Mouse (Mus musculus) heart, embryonic 12.5 days (tissue): ENCODE measurements around the gene Cemip. TPM values are rescaled to one million over a fixed set of nuclear protein-coding genes. Genes with fewer than 3 reads are reported as not detected.
A peak's percentile ranks its signal among the peaks of the same experiment; 100 is the strongest.

ENCODE experiments used
- ATAC-seq: fragments of 200-750 bp; cut with Nextera tagmentation; 2 replicates; pipeline ENCODE4 v1.8.0; 2017; ENCODE audit warnings: moderate TSS enrichment, moderate library complexity; ENCODE audit not compliant: insufficient number of reproducible peaks, low FRiP score
- H3K27ac ChIP-seq: fragments of 300-500 bp; sonication (generic); 2 replicates; pipeline ENCODE4 v1.5.1; 2016; ENCODE audit warnings: mild to moderate bottlenecking, moderate library complexity; ENCODE audit not compliant: poor library complexity, severe bottlenecking
- H3K27me3 ChIP-seq: fragments of 300-500 bp; sonication (generic); replicated peaks from 2 replicates; pipeline ENCODE4 v1.6.1; 2016; ENCODE audit warnings: mild to moderate bottlenecking, moderate library complexity
- H3K36me3 ChIP-seq: fragments of 300-500 bp; sonication (generic); 2 replicates; pipeline ENCODE4 v1.6.1; 2016; ENCODE audit warnings: mild to moderate bottlenecking, moderate library complexity
- H3K4me1 ChIP-seq: fragments of 300-500 bp; sonication (generic); replicated peaks from 2 replicates; pipeline ENCODE4 v1.6.1; 2016; ENCODE audit warnings: mild to moderate bottlenecking
- H3K4me2 ChIP-seq: fragments of 300-500 bp; sonication (generic); 2 replicates; pipeline ENCODE4 v1.6.1; 2016; ENCODE audit warnings: mild to moderate bottlenecking, moderate library complexity
- H3K4me3 ChIP-seq: fragments of 300-500 bp; sonication (generic); 2 replicates; pipeline ENCODE4 v1.5.1; 2016; ENCODE audit warnings: mild to moderate bottlenecking
- H3K9ac ChIP-seq: fragments of 300-500 bp; sonication (generic); 2 replicates; pipeline ENCODE4 v1.6.1; 2016; ENCODE audit warnings: mild to moderate bottlenecking, moderate library complexity
- H3K9me3 ChIP-seq: fragments of 300-500 bp; sonication (generic); replicated peaks from 2 replicates; pipeline ENCODE4 v1.6.1; 2016; ENCODE audit warnings: mild to moderate bottlenecking, moderate library complexity
- WGBS: fragments of 180-500 bp; shearing (Covaris S2); methylation state at CpG from one replicate; pipeline ENCODE4 v1.1.7; 2016; 5-methylcytosine and 5-hydroxymethylcytosine counted together
- polyA plus RNA-seq: library from polyadenylated mRNA; unstranded; fragments of >200 nt; fragmentation: Nextera tagmentation; extraction: Ambion mirVana; gene quantifications from 2 replicates; pipeline ENCODE4 v1.2.1, GENCODE M21; 2016

The Cemip gene
- polyA plus RNA-seq, 1 experiment from 2014 or later = 1.0 TPM

DNA sequence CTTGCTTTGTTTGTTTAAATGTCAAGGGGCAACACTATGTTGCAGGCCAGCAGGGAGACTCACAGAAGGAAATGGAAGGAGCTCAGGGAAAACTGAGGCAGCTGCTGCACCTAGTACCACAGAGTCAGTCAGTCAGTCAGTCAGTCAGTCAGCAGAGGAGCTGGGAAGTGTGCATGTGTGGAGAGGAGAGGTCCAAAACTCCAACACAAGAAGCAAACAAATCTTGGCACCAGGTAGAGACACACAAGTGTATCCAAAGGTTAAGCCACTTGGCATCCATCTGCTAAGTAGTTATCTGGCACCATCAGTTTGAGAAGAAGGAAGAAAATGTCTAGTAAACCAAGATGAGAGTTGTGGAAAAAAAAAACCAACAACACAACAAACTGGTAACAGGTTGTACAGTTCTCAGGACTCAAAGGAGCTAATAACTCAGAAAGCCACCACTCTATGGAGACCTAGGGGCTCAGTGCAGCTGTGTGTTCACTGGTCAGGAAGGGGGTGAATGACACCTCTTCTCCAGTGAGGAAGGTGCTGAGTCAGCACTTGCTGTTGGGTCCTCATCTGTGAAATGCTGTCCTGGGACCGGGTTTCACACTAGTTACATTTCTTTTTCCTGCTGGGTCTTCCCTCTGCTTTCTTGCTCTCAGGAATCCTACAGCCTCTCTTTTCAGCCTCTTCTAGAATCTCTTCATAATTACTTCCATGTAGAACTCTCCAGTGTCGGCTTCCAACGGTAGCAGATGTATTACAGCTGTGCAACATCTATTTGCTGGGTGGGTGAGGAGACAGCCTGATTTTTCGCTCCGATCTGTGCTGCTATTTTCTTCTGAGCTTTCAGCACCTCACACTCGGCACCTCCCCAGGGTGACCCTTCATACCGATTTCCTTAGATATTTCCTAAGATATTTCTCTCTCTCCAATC is 30.6 kb upstream of the Cemip start:
- Histone ChIP-seq H3K36me3 (peaks cover 14% of the 10 kb centered on the region), H3K4me1 (peaks cover 78% of the 10 kb centered on the region), H3K27ac (no peak overlapping the region), H3K27me3 (no peaks in the 10 kb centered on the region), H3K4me3 (no peak overlapping the region), H3K4me2 (no peak overlapping the region), H3K9me3 (no peaks in the 10 kb centered on the region), H3K9ac (no peak overlapping the region)
- 65% methylated on average over 7 of the region's 7 CpGs for WGBS
- no peak for ATAC-seq

DNA sequence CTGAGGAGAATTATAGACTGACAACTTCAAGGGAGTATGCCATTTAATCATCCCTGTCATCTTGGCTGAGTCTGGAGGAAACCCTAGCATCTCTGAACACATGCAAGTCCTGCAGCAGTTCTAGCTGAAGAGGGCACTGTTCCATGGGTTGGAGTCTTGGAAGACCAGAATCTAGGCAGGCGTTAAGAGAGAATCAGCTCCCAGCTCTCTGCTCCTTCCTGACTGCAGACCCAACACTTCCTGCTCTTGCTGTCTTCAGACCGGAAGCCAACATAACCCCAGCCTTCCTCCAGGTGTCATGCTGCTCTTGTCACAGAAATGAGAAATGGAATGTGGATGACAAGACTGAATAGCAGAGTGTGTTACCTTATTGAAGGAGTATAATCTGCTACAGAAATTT is 29.1 kb upstream of the Cemip start:
- no peak overlapping the region for H3K27ac ChIP-seq
- WGBS = 40% methylated on average over 2 of the region's 2 CpGs
- H3K4me3 ChIP-seq = no peak overlapping the region
- no peaks in the 10 kb centered on the region for H3K27me3 ChIP-seq
- H3K36me3 ChIP-seq = peaks cover 17% of the 10 kb centered on the region
- no peak overlapping the region for H3K9ac ChIP-seq
- H3K4me1 ChIP-seq = peaks cover 67% of the 10 kb centered on the region
- H3K9me3 ChIP-seq = no peaks in the 10 kb centered on the region
- no peak overlapping the region for H3K4me2 ChIP-seq
- no peak for ATAC-seq

GRCm38 (mm10) chr7:84114775-84115174 is 28.5 kb upstream of the Cemip start:
- Histone ChIP-seq H3K9ac (no peak overlapping the region), H3K27me3 (no peaks in the 10 kb centered on the region), H3K4me2 (no peak overlapping the region), H3K9me3 (no peaks in the 10 kb centered on the region), H3K4me3 (no peak overlapping the region), H3K27ac (no peak overlapping the region), H3K36me3 (peaks cover 22% of the 10 kb centered on the region), H3K4me1 (peaks cover 61% of the 10 kb centered on the region)
- WGBS = 77% methylated on average over 3 of the region's 3 CpGs
- ATAC-seq = no peak

DNA sequence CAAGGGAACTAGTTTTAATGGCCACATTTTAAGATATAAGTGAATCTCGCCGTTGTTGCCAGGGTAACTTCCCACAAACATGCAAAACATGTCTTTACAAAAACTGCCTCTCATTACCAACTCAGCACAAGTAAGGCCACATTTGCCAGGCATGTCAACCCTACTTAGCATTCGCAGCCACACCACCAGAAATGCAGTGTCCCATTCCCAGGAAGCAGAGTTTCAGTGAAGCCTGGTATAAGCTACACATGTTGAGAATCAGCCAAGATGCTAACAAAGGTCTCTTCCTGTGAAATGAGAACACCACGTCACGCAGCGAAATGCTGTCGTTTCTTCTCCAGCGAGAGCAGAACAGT is 26.7 kb upstream of the Cemip start:
- Histone ChIP-seq H3K4me2 (no peak overlapping the region), H3K27me3 (no peaks in the 10 kb centered on the region), H3K9ac (no peak overlapping the region), H3K4me3 (no peak overlapping the region), H3K36me3 (peaks cover 33% of the 10 kb centered on the region), H3K27ac (no peak overlapping the region), H3K9me3 (no peaks in the 10 kb centered on the region), H3K4me1 (peaks cover 43% of the 10 kb centered on the region)
- 93% methylated on average over 8 of the region's 8 CpGs for WGBS
- no peak for ATAC-seq

DNA sequence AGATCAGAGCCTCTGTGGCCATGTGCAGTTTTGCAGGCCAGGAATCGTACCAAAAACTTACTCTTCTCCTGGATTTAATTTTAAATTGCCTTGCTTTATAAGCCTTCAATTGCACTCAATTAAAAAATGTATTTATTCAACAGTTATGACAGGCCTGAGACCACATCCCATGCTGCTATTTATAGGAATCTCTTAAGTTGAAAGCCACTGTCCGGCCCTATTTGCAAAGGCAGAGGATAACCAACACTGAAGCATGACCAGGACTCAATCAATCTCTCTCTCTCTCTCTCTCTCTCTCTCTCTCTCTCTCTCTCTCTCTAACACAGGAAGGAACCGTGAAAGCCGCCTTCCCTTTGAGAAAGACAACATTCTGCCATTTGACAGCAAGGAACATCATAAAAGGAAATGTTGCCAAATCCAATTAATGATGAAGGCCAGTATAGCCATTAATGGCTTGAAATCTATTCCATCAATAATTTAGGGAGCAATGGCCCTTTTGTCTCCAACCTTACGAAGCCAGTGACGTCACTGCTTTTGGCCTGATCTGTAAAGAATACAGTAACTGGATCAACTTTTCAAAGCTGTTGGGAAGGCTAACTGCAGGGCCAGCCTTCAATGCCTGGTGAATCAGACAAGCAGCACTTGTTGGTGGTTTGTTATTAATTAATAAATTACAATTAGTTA is 26.2 kb upstream of the Cemip start:
- ATAC-seq = no peak
- no peak overlapping the region for H3K4me3 ChIP-seq
- H3K4me2 ChIP-seq = no peak overlapping the region
- H3K36me3 ChIP-seq = peaks cover 36% of the 10 kb centered on the region
- no peak overlapping the region for H3K27ac ChIP-seq
- H3K27me3 ChIP-seq = no peaks in the 10 kb centered on the region
- H3K9ac ChIP-seq = no peak overlapping the region
- H3K4me1 ChIP-seq = peaks cover 38% of the 10 kb centered on the region
- no peaks in the 10 kb centered on the region for H3K9me3 ChIP-seq
- 70% methylated on average over 6 of the region's 6 CpGs for WGBS

GRCm38 (mm10) chr7:84111716-84112350 is 25.5 kb upstream of the Cemip start:
- H3K9me3 ChIP-seq = no peaks in the 10 kb centered on the region
- H3K36me3 ChIP-seq = peaks cover 41% of the 10 kb centered on the region
- no peak overlapping the region for H3K4me2 ChIP-seq
- H3K4me1 ChIP-seq = peaks cover 31% of the 10 kb centered on the region
- 57% methylated on average over 10 of the region's 10 CpGs for WGBS
- H3K27me3 ChIP-seq = no peaks in the 10 kb centered on the region
- no peak overlapping the region for H3K4me3 ChIP-seq
- H3K27ac ChIP-seq = no peak overlapping the region
- no peak for ATAC-seq
- H3K9ac ChIP-seq = no peak overlapping the region

DNA sequence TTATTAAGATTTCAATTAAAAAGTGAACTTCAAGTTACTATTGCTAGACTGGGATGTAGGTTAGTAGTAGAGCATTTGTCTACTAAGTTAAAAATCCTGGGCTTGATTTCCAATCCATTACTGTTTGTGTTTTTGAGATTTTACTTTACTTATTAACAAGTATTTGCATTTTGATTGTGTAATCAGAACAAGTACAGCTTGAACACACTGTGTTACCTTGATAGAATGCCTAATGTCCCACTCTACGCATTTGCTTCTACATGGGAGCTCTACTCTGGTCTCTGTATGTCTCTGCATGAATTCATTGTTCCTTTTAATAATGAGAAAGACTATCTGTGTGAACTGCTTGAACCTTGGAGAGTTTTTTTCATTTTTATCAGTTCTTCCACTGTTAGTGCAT is 20.6 kb upstream of the Cemip start:
- Histone ChIP-seq H3K9ac (no peak overlapping the region), H3K4me2 (no peak overlapping the region), H3K36me3 (peaks cover 42% of the 10 kb centered on the region), H3K27me3 (no peaks in the 10 kb centered on the region), H3K4me3 (no peak overlapping the region), H3K4me1 (peaks cover 5% of the 10 kb centered on the region), H3K27ac (no peak overlapping the region), H3K9me3 (no peaks in the 10 kb centered on the region)
- 92% methylated on average over 1 of the region's 1 CpGs for WGBS
- ATAC-seq = no peak

- ATAC-seq = no peak
- Histone ChIP-seq H3K4me2 (no peak overlapping the region), H3K36me3 (peaks cover 20% of the 10 kb centered on the region), H3K4me1 (no peaks in the 10 kb centered on the region), H3K9ac (no peak overlapping the region), H3K27me3 (no peaks in the 10 kb centered on the region), H3K27ac (no peak overlapping the region), H3K4me3 (no peak overlapping the region), H3K9me3 (no peaks in the 10 kb centered on the region)
- 88% methylated on average over 1 of the region's 1 CpGs for WGBS
Measured at GRCm38 (mm10) chr7:84102589-84102988, 16.3 kb upstream of the Cemip start.

DNA sequence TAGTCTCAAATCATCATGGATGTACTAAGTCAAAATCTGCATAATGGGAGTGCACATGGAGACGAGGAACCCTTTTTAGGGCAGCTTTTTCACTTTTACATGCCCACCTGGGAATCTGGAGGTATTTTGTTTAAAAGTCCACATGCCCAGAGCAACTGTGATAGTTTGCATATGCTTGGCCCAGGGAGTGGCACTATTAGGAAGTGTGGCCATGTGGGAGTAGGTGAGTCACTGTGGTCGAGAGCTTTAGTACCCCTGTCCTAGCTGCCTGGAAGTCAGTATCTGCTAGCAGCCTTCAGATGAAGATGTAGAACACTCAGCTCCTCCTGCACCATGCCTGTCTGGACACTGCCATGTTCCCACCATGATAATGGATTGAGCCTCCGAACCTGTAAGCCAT is 14.4 kb upstream of the Cemip start:
- Histone ChIP-seq H3K27me3 (no peaks in the 10 kb centered on the region), H3K4me3 (no peak overlapping the region), H3K27ac (no peak overlapping the region), H3K9me3 (no peaks in the 10 kb centered on the region), H3K4me2 (no peak overlapping the region), H3K9ac (no peak overlapping the region), H3K4me1 (peaks cover 4% of the 10 kb centered on the region; the same call in 1 of the 2 replicates), H3K36me3 (peaks cover 12% of the 10 kb centered on the region)
- WGBS = 69% methylated on average over 3 of the region's 3 CpGs
- no peak for ATAC-seq

GRCm38 (mm10) chr7:84098098-84098497 is 11.8 kb upstream of the Cemip start:
- WGBS = 88% methylated on average over 1 of the region's 1 CpGs

DNA sequence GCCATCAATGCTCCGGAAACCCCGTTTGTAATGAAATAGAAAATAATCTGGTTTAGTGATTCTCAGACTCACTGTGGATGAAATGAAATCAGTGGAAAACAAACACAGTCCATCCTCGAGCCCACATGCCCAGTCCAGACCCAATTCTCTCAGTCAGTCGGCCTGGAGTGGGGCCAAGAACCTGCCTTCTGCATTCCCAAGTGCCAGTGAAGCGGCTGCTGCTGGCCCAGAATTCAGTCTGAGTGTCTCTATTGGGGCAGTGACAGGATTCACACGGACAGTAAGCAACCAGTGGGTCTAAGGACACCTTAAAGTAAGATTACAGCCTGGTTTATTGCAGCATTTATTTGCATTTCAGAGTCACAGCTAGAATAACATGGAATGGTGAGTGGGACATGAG is 10.2 kb upstream of the Cemip start:
- Histone ChIP-seq H3K9me3 (no peaks in the 10 kb centered on the region), H3K27me3 (no peaks in the 10 kb centered on the region), H3K4me2 (no peak overlapping the region), H3K4me1 (peaks cover 4% of the 10 kb centered on the region; the same call in 1 of the 2 replicates), H3K27ac (no peak overlapping the region), H3K9ac (peak overlapping the region; percentile 13; the same call in 1 of the 2 replicates), H3K36me3 (no peaks in the 10 kb centered on the region), H3K4me3 (no peak overlapping the region)
- ATAC-seq = no peak
- 51% methylated on average over 6 of the region's 6 CpGs for WGBS

More at GRCm38 (mm10) chr7:84098098-84098497, 11.8 kb upstream of the Cemip start:
- no peaks in the 10 kb centered on the region for H3K36me3 ChIP-seq
- H3K4me3 ChIP-seq = no peak overlapping the region
- no peak overlapping the region for H3K9ac ChIP-seq
- H3K4me2 ChIP-seq = no peak overlapping the region
- no peaks in the 10 kb centered on the region for H3K9me3 ChIP-seq
- H3K4me1 ChIP-seq = peaks cover 4% of the 10 kb centered on the region; the same call in 1 of the 2 replicates
- no peak for ATAC-seq
- H3K27ac ChIP-seq = no peak overlapping the region
- no peaks in the 10 kb centered on the region for H3K27me3 ChIP-seq
